Mouse (Mus musculus) ES-CJ7 (cell line): Measurements from ENCODE around the gene Fam216a.

Source experiments
- DNase-seq: peaks from one replicate; pipeline ENCODE4 v3.0.0; 2011; ENCODE audit warnings: low read depth, low spot score

Fam216a gene

GRCm38 (mm10) chr5:122324608-122325431 lies 47.3 kb downstream of the Fam216a start:
- no peak for DNase-seq

- no peak for DNase-seq
Measured at GRCm38 (mm10) chr5:122323523-122323922, 48.6 kb downstream of the Fam216a start.

GRCm38 (mm10) chr5:122320205-122320781 lies 51.9 kb downstream of the Fam216a start:
- no peak for DNase-seq

DNA sequence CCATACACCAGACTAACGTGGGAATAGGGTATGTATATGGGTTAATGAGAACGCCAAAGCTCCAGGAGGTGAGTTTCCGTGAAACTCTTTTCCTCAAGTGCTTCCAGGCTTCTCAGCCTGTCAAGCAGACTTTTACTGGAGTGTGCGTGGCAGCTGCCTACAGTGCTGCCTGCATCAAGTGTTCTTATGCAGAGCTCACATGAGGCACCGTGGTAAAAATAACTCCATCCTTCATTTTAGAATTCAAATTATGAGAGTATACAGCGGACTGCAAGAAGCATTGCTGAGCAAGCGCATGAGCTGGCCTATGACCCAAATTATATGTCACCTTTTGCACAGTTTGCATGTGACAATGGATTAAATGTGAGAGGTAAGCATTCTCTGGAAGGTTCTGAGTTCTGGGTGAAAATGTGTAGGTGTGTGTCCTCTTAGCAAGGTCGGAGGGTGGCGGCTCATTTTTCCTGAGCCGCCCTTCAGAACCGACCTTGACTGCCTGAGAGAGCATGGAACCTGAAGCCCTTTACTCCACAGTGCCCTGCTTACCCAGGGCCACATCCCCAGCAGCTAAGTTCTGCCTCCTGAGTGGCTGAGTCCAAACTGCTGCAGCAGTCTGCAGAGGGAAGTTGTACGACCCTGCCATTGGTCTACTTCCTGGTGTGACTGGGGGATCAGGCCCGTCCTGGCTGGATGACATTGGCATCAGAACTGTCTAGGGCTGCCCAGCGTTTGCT lies 52.5 kb downstream of the Fam216a start:
- DNase-seq, result peak; percentile 29

GRCm38 (mm10) chr5:122318976-122319375 lies 53.2 kb downstream of the Fam216a start:
- peak; percentile 60 for DNase-seq

- DNase-seq, result peak; percentile 64
Measured at GRCm38 (mm10) chr5:122318100-122318499, 54.1 kb downstream of the Fam216a start.

DNA sequence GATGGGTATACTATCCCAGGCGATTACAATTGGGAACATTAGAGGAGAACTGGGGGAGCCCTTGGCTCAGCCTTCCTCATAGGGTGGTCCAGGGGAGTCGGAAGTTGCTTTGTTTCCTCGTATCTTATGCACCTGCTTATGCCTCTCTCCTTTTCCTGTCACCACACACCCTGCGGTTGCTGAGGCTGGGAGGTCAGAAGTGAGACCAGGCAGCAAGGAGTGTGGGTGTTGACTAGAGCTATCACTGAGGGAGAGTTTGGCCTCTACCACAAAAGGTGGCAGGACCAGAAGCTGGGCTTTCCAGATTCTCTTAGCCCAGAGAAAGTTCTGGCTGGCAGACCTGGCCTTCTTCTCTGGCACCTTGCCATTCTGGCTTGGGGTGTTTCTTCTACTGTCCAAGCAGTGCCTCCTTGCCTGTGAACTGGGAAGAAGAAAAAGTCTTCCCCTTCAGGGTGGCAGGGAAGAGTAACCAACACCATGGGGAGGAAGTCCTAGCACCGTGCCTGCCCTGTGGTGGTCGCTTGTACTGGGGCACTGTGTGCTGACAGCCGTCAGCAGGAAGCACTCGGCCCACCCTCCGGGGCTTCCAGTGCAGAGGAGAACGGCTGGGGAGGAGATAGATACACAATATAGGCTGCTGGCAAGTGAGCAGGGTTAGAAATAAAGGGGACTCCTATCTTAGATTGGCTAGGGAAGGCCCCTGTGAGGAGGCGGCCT lies 54.7 kb downstream of the Fam216a start:
- DNase-seq, result no peak

- DNase-seq, result peak; percentile 38
Measured at GRCm38 (mm10) chr5:122314966-122315667, 57.0 kb downstream of the Fam216a start.
